Mouse (Mus musculus) adipose tissue, adult 10 weeks (tissue): Measurements from ENCODE around the gene Zfp688. TPM values are rescaled to one million over a fixed set of nuclear protein-coding genes. Genes with fewer than 3 reads are reported as not detected.

Source experiments
- polyA plus RNA-seq: library from polyadenylated mRNA; stranded (reverse); fragments of 350-450 nt; fragmentation: Illumina TruSeq; extraction: RNeasy Lipid Tissue Mini Kit (QIAGEN cat#74804); gene quantifications from one replicate; pipeline ENCODE4 v1.2.3, GENCODE M21; 2014; ENCODE audit warnings: low read depth, low replicate concordance

Zfp688 gene
- polyA plus RNA-seq = 13.5 TPM

GRCm38 (mm10) chr7:127421388-127422191 is at the start of gene Zfp688:
TSS of gene Zfp688 (minus strand) at chr7:127422068.

GRCm38 (mm10) chr7:127459311-127459710 is 37.4 kb upstream of the Zfp688 start, which contains the start of gene Prr14:
TSS of gene Prr14 (plus strand) at chr7:127459611.

GRCm38 (mm10) chr7:127448521-127449300 is 26.8 kb upstream of the Zfp688 start, which contains the start of gene Zfp689:
TSS of gene Zfp689 (minus strand) at chr7:127449158.

DNA sequence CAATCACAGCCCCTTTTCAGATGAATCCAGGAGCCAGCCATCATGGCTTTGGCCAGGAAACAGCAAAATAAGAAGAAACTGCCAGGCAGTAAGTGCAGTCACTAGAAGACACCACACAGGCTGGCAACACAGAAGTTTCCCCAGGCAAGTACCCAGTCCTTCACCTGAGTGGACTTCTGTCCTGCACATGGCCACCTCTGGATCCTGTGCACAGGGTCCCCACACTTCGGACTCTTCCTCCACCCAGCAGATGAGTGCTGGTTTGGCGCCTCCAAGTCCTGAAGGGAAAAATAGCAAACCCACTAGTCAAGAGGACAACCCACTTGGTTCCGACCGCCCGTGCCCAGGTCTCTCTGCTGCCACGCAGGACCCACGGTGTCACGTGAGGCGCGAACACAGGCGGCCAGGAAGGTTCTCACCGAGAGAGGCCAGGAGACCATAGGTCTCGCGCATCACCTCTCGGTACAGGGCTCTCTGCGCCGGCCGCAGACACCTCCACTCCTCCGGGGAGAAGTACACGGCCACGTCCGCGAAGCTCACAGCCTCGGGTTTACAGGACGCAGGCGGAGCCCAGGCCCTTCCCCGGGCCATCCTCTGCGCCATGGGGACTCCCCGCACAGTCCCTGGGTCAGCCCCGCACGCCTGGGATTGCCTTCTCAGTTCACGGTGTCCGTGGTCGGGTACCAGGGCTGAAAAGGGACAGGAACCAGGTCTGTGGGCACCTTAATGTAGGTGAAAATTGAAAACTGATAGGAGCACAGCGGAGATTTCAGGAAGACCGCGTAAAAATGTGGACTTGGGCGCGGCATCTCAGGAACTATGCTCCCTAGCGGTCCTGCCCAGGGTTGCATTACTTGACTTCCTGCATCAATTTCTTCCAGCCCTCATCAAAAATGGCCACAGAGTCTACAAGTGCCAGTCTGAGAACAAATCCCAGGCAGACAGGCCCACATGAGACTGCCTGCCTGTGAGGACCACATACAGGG is 15.6 kb downstream of the Zfp688 start, which contains the start of gene Zfp764:
Gene Zfp764, minus strand, starts transcription at position 821 of the 986 bp plus-strand sequence.

DNA sequence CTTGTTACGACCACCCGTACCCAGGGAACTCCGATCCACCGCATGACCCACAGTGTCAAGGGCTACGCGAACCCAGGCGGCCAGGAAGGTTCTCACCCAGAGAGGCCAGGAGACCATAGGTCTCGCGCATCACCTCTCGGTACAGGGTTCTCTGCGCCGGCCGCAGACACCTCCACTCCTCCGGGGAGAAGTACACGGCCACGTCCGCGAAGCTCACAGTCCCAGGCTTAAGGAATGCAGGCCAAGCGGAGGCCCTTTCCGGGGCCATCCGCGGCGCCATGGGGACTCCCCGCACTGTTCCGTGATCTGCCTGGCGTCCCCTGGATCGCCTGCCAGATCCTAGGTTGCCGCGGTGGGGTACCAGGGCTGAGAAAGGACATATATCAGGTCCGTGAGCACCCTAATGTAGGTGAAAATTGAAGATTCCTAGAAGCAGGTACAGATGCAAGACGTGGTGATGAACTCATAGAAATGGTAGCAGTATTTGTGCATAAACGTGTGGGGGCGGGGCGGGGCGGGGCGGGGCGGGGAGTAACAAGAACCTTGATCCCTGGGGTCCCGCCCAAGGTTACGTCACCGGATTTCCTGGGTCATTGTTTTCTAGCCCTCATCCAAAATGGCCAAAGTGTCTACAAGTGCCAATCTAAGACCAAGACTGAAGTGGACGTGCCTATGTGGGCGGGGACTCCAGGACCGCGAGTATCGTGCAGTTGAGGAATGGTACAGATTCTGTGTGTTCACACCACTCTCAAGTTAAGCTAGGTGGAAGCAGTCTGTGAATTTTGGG is 28.5 kb downstream of the Zfp688 start, which contains the start of gene E430018J23Rik:
Gene E430018J23Rik, minus strand, starts transcription at position 473 of the 787 bp plus-strand sequence.

GRCm38 (mm10) chr7:127386641-127387392 is 35.1 kb downstream of the Zfp688 start, which contains the start of gene 9130019O22Rik:
TSS of gene 9130019O22Rik (minus strand) at chr7:127387166.

GRCm38 (mm10) chr7:127375271-127376245 is 46.3 kb downstream of the Zfp688 start, which contains the start of gene Zfp747:
TSS of gene Zfp747 (minus strand) at chr7:127376050.

Other genes starting within 250 kb of the Zfp688 start
- gene Cd2bp2, start 226.0 kb downstream of the Zfp688 start, polyA plus RNA-seq = 52.6 TPM
- 27.7 TPM for gene Tbc1d10b, start 213.6 kb downstream of the Zfp688 start, polyA plus RNA-seq
- 4.2 TPM for gene Mylpf, start 213.2 kb downstream of the Zfp688 start, polyA plus RNA-seq
- gene Zfp553, start 189.0 kb downstream of the Zfp688 start, polyA plus RNA-seq = 14.2 TPM
- gene Sept1, start 188.9 kb downstream of the Zfp688 start, polyA plus RNA-seq = 11.1 TPM
- 20.6 TPM for gene Zfp771, start 177.8 kb downstream of the Zfp688 start, polyA plus RNA-seq
- gene Dctpp1, start 161.4 kb downstream of the Zfp688 start, polyA plus RNA-seq = 31.2 TPM
- 34.8 TPM for gene Sephs2, start 148.0 kb downstream of the Zfp688 start, polyA plus RNA-seq
- gene Itgal, start 125.8 kb downstream of the Zfp688 start, polyA plus RNA-seq = 2.5 TPM
- 16.7 TPM for gene Zfp768, start 76.5 kb downstream of the Zfp688 start, polyA plus RNA-seq
- 6.3 TPM for gene Zfp747, start 46.0 kb downstream of the Zfp688 start, polyA plus RNA-seq
- 4.3 TPM for gene 9130019O22Rik, start 34.9 kb downstream of the Zfp688 start, polyA plus RNA-seq
- 8.3 TPM for gene E430018J23Rik, start 28.4 kb downstream of the Zfp688 start, polyA plus RNA-seq
- 6.0 TPM for gene Zfp764, start 15.2 kb downstream of the Zfp688 start, polyA plus RNA-seq
- 3.0 TPM for gene Zfp689, start 27.1 kb upstream of the Zfp688 start, polyA plus RNA-seq
- 43.6 TPM for gene Prr14, start 37.5 kb upstream of the Zfp688 start, polyA plus RNA-seq
- 56.2 TPM for gene Fbrs, start 57.1 kb upstream of the Zfp688 start, polyA plus RNA-seq
- 18.2 TPM for gene Srcap, start 89.9 kb upstream of the Zfp688 start, polyA plus RNA-seq
- gene Gm42715, start 97.5 kb upstream of the Zfp688 start, polyA plus RNA-seq = 12.8 TPM
- not detected for gene Tmem265, start 139.3 kb upstream of the Zfp688 start, polyA plus RNA-seq
- 83.6 TPM for gene Phkg2, start 151.3 kb upstream of the Zfp688 start, polyA plus RNA-seq
- 22.1 TPM for gene Ccdc189, start 166.5 kb upstream of the Zfp688 start, polyA plus RNA-seq
- 33.6 TPM for gene Rnf40, start 166.7 kb upstream of the Zfp688 start, polyA plus RNA-seq
- 14.8 TPM for gene Zfp629, start 193.7 kb upstream of the Zfp688 start, polyA plus RNA-seq